Mouse (Mus musculus) left cerebral cortex, adult 6 months (tissue): ENCODE results near the gene Smap2. TPM values are rescaled to one million over a fixed set of nuclear protein-coding genes. Genes with fewer than 3 reads are reported as not detected.

Experiments used
- long read RNA-seq, 2 experiments: library from polyadenylated mRNA; unstranded; transcript quantifications; one replicate each; pipeline ENCODE4 v2.0.0; 2019 to 2020
- polyA plus RNA-seq: library from polyadenylated mRNA; unstranded; fragments of <200 nt; fragmentation: Nextera tagmentation; gene quantifications from 2 replicates; pipeline ENCODE4 v1.2.3, GENCODE M21; 2021

The Smap2 gene
- 20.0 and 31.0 TPM in 2 replicates for polyA plus RNA-seq
- long read RNA-seq, experiment 1, transcript Smap2-201 (10 exons, 2,905 nt) = major isoform, 27 of 84 reads
- long read RNA-seq, experiment 1, partial matches to known transcripts = 50 of 84 reads
- long read RNA-seq, experiment 1, other reads (novel, unspliced or antisense) = 7 of 84 reads
- long read RNA-seq, experiment 2, partial matches to known transcripts = 33 of 37 reads
- long read RNA-seq, experiment 2, other reads (novel, unspliced or antisense) = 2 of 37 reads

DNA sequence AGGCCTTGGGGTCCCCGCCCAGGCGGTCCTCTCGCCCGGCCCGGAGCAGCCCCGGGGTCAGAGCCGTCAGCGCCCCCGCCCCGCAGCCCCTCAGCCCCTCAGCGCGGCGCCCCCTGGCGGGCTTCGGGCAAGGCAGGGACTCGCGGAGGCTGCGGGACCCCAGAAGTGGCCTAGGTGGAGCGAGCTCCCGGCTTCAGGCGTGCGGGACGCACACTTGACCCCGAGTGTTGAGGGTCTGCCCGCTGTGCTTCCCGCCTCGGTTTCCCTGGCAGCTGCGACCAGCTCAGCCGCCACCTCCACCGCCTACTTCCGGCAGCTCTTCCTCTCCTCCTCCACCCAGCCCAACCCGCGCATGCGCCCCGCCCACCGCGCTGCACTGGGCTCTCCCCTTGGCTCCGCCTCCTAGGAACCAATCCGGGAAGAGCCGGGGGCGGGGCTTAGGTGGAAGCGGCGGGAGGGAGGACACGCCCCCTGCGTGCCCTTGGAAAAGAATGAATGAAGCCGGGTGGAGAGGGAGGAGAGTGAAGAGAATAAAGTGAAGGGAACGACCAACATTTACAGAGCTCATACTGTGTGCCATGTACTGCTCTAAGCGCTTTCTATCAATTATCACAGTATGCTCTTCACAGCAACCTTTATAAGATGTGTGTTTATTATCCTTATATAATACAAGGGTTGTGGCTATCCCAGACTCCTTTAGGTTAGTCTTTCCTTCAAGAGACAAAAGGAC is at the start of gene Smap2:
Smap2 (minus strand) TSS at position 320 of the 730 bp plus-strand sequence.

GRCm38 (mm10) chr4:121039331-121040115 is 22.5 kb upstream of the Smap2 start, which contains the start of gene Col9a2:
Gene Col9a2, plus strand, starts transcription at chr4:121039385.

GRCm38 (mm10) chr4:120951428-120951973 is 65.5 kb downstream of the Smap2 start, which contains the start of gene Zfp69:
Gene Zfp69, minus strand, starts transcription at chr4:120951699.

DNA sequence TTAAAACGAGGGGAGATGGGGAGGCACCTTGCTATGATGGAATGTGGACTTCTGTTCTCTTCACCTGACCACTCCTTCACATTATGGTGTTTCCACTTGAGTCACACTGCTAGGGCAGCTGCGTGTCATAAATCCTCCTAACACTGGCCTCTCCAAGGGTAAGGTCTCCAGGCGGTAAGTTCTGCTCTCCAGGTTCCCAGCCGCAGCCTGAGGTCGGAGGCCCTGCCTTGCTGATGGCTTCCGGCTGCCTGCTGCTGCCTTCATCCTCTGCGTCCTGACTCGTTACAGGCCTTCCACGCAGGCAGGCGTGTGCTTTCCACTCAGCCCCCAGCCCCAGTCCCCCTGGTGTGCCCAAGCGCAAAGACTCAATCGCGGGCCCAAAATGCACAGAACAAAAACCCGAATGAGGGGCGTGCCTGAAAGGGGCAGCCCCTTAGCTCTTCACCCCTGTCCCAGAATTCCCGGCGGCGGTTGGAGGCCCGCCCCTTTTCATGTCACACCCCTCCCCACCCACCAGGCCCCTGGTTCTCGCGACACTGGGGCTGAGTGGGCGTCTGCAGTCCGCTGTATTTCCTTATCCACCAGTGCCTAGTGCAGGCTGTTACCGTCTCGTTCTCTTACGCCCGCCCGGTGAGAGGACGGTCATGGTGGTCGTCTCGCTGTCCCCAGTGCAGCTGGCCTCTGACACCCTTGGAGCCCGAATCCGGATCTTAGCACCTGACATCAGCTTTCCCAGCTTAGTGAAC is 92.3 kb downstream of the Smap2 start, which contains the start of gene Exo5:
Exo5 (minus strand) TSS at position 464 of the 746 bp plus-strand sequence.

Other genes with a start within 250 kb of the Smap2 start
- 64.9 and 67.5 TPM in 2 replicates for gene Nfyc, start 185.7 kb downstream of the Smap2 start, polyA plus RNA-seq
- 11.3 and 64.4 TPM in 2 replicates for gene Rims3, start 162.4 kb downstream of the Smap2 start, polyA plus RNA-seq
- 9.1 and 9.9 TPM in 2 replicates for gene Exo5, start 92.2 kb downstream of the Smap2 start, polyA plus RNA-seq
- gene Zfp69, start 65.5 kb downstream of the Smap2 start, polyA plus RNA-seq = 1.1 and 1.6 TPM in 2 replicates
- gene Col9a2, start 22.1 kb upstream of the Smap2 start, polyA plus RNA-seq = 4.4 and 5.6 TPM in 2 replicates
- 7.7 and 8.6 TPM in 2 replicates for gene Zmpste24, start 81.0 kb upstream of the Smap2 start, polyA plus RNA-seq
- not detected in 2 replicates for gene Tmco2, start 92.0 kb upstream of the Smap2 start, polyA plus RNA-seq
- 6.3 TPM in 2 replicates for gene Rlf, start 197.8 kb upstream of the Smap2 start, polyA plus RNA-seq